Mouse (Mus musculus): ENCODE results near the gene Knl1. TPM values are rescaled to one million over a fixed set of nuclear protein-coding genes. Genes with fewer than 3 reads are reported as not detected.
A peak's percentile ranks its signal among the peaks of the same experiment; 100 is the strongest.

Gene Knl1
- polyA plus RNA-seq, 1 experiment from 2014 or later: 74.0 TPM

GRCm38 (mm10) chr2:119050132-119050650 lies 3.3 kb downstream of the Knl1 start:
- Histone ChIP-seq H3K9me3 (no peaks in the 10 kb centered on the region), H3K27me3 (ENCODE audit: poor library complexity, severe bottlenecking) (no peaks in the 10 kb centered on the region), H3K4me3 (no peak overlapping the region), H3K27ac (no peak overlapping the region), H3K36me3 (replicated peaks) (peaks cover 11% of the 10 kb centered on the region; the same call in 1 of the 2 replicates), H3K4me1 (peaks cover 27% of the 10 kb centered on the region)
- 93% methylated on average over 4 of the region's 4 CpGs for WGBS
- DNase-seq (ENCODE audit: extremely low spot score, low spot score): no peak

DNA sequence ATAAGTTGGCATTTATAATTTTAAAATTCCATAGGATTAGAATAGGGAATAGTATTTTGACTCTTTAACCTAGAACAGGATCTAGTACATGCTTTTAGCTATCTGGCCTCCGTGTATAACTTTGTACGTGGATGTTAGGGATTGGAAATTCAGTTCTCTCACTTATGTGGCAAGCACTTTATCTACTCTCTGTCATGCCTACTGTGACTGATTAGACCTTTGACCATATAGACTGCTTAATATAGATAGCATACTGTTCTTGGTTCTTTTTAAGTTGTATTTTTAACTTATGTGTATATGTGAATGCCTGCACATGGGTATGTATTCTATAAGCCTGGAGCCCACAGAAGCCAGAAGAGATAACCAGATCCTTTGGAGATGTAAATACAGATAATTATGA lies 13.2 kb downstream of the Knl1 start:
- Histone ChIP-seq H3K27me3 (ENCODE audit: poor library complexity, severe bottlenecking) (no peaks in the 10 kb centered on the region), H3K4me3 (no peak overlapping the region), H3K36me3 (replicated peaks) (peaks cover 61% of the 10 kb centered on the region), H3K9me3 (no peaks in the 10 kb centered on the region), H3K4me1 (no peaks in the 10 kb centered on the region), H3K27ac (no peak overlapping the region)
- DNase-seq (ENCODE audit: extremely low spot score, low spot score): no peak
- 98% methylated on average over 2 of the region's 2 CpGs for WGBS

DNA sequence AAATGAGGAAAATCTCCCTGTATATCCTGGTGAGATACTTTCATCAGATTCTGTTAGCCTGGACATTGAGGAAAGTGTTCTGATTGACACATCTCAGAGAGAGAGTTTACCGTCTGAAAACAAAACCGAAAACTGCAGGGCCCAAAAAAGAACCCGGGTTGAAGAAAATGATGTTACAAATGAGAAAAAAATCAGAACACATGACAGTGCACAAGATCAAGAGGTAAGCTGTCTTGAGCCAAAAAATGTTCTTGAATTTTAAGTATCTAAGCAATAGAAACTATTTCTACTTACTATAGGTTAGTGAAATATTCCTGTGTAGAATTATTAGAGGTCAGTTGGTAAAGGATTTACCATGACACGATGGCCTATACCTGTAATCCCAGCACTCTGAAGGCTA lies 25.5 kb downstream of the Knl1 start:
- no peak for DNase-seq (ENCODE audit: extremely low spot score, low spot score)
- Histone ChIP-seq H3K27me3 (ENCODE audit: poor library complexity, severe bottlenecking) (no peaks in the 10 kb centered on the region), H3K4me3 (no peak overlapping the region), H3K36me3 (replicated peaks) (peaks cover 87% of the 10 kb centered on the region), H3K9me3 (no peaks in the 10 kb centered on the region), H3K27ac (no peak overlapping the region), H3K4me1 (no peaks in the 10 kb centered on the region)
- 95% methylated on average over 4 of the region's 4 CpGs for WGBS

DNA sequence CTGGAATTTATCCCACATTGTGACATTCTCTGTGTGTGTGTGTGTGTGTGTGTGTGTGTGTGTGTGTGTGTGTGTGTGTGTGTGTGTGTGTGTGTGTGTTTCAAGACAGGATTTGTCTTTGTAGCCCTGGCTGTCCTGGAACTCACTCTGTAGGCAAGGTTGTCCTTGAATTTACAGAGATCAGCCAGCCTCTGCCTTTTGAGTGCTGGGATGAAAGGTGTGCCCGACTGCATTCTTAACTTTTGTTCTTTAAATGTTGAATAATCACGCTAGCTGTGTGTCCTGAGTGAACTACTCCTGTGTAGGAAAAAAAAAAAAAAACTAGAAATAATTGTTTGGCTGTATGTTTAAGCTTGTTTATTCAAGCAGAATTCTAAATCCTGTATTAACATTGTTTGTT lies 39.2 kb downstream of the Knl1 start:
- no peak for DNase-seq (ENCODE audit: extremely low spot score, low spot score)
- WGBS: 97% methylated on average over 2 of the region's 2 CpGs
- H3K4me1 ChIP-seq: no peaks in the 10 kb centered on the region
- no peaks in the 10 kb centered on the region for H3K27me3 ChIP-seq (ENCODE audit: poor library complexity, severe bottlenecking)
- no peak overlapping the region for H3K4me3 ChIP-seq
- peaks cover 83% of the 10 kb centered on the region for H3K36me3 ChIP-seq (replicated peaks)
- H3K27ac ChIP-seq: no peak overlapping the region
- no peaks in the 10 kb centered on the region for H3K9me3 ChIP-seq

- no peaks in the 10 kb centered on the region for H3K27me3 ChIP-seq (ENCODE audit: poor library complexity, severe bottlenecking)
- H3K4me1 ChIP-seq: no peaks in the 10 kb centered on the region
- no peak overlapping the region for H3K27ac ChIP-seq
- peaks cover 79% of the 10 kb centered on the region for H3K36me3 ChIP-seq (replicated peaks)
- DNase-seq (ENCODE audit: extremely low spot score, low spot score): no peak
- H3K4me3 ChIP-seq: no peak overlapping the region
- no peaks in the 10 kb centered on the region for H3K9me3 ChIP-seq
These were observed 54.6 kb downstream of the Knl1 start for GRCm38 (mm10) chr2:119101552-119101951.

- peaks cover 72% of the 10 kb centered on the region for H3K36me3 ChIP-seq (replicated peaks)
- H3K4me1 ChIP-seq: peaks cover under 1% of the 10 kb centered on the region; the same call in 1 of the 2 replicates
- H3K9me3 ChIP-seq: no peaks in the 10 kb centered on the region
- DNase-seq (ENCODE audit: extremely low spot score, low spot score): no peak
- no peaks in the 10 kb centered on the region for H3K27me3 ChIP-seq (ENCODE audit: poor library complexity, severe bottlenecking)
- H3K4me3 ChIP-seq: no peak overlapping the region
- 83% methylated on average over 5 of the region's 5 CpGs for WGBS
- no peak overlapping the region for H3K27ac ChIP-seq
These were observed 59.7 kb downstream of the Knl1 start for GRCm38 (mm10) chr2:119106583-119106982.

DNA sequence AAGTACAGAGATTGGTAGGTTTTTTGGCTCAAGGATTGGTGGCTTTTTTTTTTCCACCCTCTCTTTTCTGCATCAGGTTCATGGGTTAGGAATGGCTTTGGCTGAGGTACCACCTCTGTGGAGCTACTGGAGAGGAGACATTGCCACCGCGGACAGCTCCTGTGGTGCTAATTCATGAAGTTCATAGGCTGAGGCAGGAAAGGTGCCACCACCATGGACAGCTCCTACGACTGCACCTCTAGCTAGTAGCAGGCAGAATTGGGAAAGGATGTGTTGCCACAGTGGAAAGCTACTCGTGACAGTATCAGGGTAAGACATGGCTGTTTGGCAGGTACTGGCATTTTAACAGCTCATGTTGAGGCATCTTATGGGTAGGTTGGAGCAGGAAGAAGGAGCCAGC lies 61.6 kb downstream of the Knl1 start:
- Histone ChIP-seq H3K27me3 (ENCODE audit: poor library complexity, severe bottlenecking) (no peaks in the 10 kb centered on the region), H3K4me3 (no peak overlapping the region), H3K27ac (no peak overlapping the region), H3K9me3 (no peaks in the 10 kb centered on the region), H3K36me3 (replicated peaks) (peaks cover 52% of the 10 kb centered on the region), H3K4me1 (peaks cover 11% of the 10 kb centered on the region)
- 69% methylated on average over 4 of the region's 4 CpGs for WGBS
- no peak for DNase-seq (ENCODE audit: extremely low spot score, low spot score)

DNA sequence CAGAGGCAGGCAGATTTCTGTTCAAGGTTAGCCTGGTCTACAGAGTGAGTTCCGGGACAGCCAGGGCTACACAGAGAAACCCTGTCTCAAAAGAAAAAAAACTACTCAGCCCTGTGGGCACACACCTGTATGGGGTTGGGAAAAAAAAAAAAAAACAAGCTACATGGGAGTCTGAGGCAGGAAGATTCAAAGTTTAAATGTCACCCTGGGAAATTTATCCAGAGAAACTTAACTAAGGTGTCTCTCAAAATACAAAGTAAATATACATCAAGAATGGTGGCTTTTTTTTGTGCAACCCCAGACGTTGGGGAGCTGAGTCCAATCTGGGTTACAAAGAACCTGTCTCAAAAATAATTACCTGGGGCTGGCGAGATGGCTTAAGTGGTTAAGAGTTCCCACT lies 64.1 kb downstream of the Knl1 start:
- H3K4me1 ChIP-seq: peaks cover 23% of the 10 kb centered on the region
- WGBS: 91% methylated on average over 3 of the region's 3 CpGs
- H3K9me3 ChIP-seq: no peaks in the 10 kb centered on the region
- no peak overlapping the region for H3K27ac ChIP-seq
- peaks cover 41% of the 10 kb centered on the region for H3K36me3 ChIP-seq (replicated peaks)
- DNase-seq (ENCODE audit: extremely low spot score, low spot score): no peak
- H3K27me3 ChIP-seq (ENCODE audit: poor library complexity, severe bottlenecking): no peaks in the 10 kb centered on the region
- H3K4me3 ChIP-seq: no peak overlapping the region

DNA sequence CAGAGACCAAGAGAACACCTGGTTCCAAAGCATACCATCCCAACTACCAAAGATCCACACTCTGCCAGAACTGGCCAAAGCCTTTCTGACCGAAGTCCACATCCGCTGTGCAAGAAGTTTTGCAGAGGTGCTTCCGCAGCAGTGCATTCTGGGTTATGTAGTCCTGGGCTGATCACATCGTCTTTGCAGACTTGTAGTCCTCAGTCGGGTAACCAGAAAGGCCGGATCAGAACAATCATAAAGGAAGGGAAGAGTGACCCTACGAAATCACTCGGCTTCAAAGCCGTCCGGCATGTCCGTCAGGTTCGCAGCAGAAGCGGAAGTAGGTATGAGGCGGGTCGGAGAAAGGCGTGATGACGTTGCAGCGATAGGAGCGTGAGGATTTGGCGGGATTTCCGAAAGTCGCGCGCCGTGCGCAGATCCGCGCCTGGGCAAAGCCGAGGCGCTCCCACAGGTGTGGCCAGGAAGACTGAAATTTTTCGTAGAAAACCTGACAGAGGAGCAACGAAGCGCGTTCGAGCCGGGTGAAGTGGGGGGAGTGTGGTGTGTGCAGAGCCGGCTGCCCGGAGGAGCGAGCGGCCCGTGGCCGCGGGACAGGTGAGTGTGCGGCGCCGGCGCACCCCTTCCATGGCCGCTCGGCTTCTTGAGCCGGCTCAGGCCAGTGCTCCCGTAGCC lies 65.7 kb downstream of the Knl1 start, which contains the start of gene Rad51:
Gene Rad51, plus strand, starts transcription at position 356 of the 675 bp plus-strand sequence.
- WGBS: under 1% methylated on average over 51 of the region's 51 CpGs
- peak within 1 kb of the TSS; percentile 82 for H3K4me3 ChIP-seq
- DNase-seq (ENCODE audit: extremely low spot score, low spot score): peak; percentile 88

GRCm38 (mm10) chr2:119113121-119113925 lies 66.4 kb downstream of the Knl1 start:
- Histone ChIP-seq H3K4me1 (peaks cover 23% of the 10 kb centered on the region), H3K27me3 (ENCODE audit: poor library complexity, severe bottlenecking) (no peaks in the 10 kb centered on the region), H3K36me3 (replicated peaks) (peaks cover 46% of the 10 kb centered on the region), H3K27ac (peak overlapping the region; percentile 91), H3K9me3 (no peaks in the 10 kb centered on the region), H3K4me3 (peak overlapping the region; percentile 82)
- DNase-seq (ENCODE audit: extremely low spot score, low spot score): no peak
- WGBS: 16% methylated on average over 20 of the region's 20 CpGs

More for the DNA sequence above, 65.7 kb downstream of the Knl1 start, which contains the start of gene Rad51:
- peak within 1 kb of the TSS; percentile 91 for H3K27ac ChIP-seq
- H3K9me3 ChIP-seq: no peaks in the 10 kb centered on the region
- H3K27me3 ChIP-seq (ENCODE audit: poor library complexity, severe bottlenecking): no peaks in the 10 kb centered on the region
- peaks cover 23% of the 10 kb centered on the region for H3K4me1 ChIP-seq
- peaks cover 46% of the 10 kb centered on the region for H3K36me3 ChIP-seq (replicated peaks)

DNA sequence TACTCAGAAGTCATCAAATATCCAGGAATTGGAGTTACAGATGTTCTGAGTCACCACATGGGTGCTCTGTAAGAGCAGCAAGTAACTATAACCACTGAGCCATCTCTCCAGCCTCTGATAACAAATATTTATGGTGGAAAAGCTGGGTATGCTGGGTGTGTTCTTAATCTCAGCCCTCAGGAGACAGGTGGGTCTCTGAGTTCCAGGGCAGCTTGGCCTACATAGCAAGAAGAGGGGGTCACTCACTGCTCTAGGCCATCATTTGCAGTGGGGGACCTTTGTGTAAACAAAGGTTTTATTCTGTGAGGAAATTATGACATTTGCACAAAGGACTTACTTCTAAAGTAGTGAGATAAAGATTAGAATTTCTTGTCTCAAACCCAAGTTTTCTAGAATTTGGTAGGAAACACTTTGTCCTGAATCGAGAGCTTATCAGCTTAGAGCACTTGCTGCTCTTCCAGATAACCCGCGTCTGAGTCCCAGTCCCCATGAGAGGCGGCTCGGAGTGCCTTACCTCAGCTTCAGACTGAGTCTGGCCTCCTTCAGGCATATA lies 89.5 kb downstream of the Knl1 start:
- 89% methylated on average over 5 of the region's 5 CpGs for WGBS
- no peaks in the 10 kb centered on the region for H3K4me1 ChIP-seq
- no peaks in the 10 kb centered on the region for H3K27me3 ChIP-seq (ENCODE audit: poor library complexity, severe bottlenecking)
- H3K9me3 ChIP-seq: no peaks in the 10 kb centered on the region
- peaks cover 100% of the 10 kb centered on the region for H3K36me3 ChIP-seq (replicated peaks)
- no peak overlapping the region for H3K4me3 ChIP-seq
- DNase-seq (ENCODE audit: extremely low spot score, low spot score): no peak
- no peak overlapping the region for H3K27ac ChIP-seq

GRCm38 (mm10) chr2:119145199-119145598 lies 98.3 kb downstream of the Knl1 start:
- peaks cover 97% of the 10 kb centered on the region for H3K36me3 ChIP-seq (replicated peaks)
- H3K27me3 ChIP-seq (ENCODE audit: poor library complexity, severe bottlenecking): no peaks in the 10 kb centered on the region
- 89% methylated on average over 2 of the region's 2 CpGs for WGBS
- H3K4me1 ChIP-seq: no peaks in the 10 kb centered on the region
- no peak for DNase-seq (ENCODE audit: extremely low spot score, low spot score)
- no peak overlapping the region for H3K27ac ChIP-seq
- no peak overlapping the region for H3K4me3 ChIP-seq
- peaks cover 3% of the 10 kb centered on the region; the same call in 1 of the 2 replicates for H3K9me3 ChIP-seq

DNA sequence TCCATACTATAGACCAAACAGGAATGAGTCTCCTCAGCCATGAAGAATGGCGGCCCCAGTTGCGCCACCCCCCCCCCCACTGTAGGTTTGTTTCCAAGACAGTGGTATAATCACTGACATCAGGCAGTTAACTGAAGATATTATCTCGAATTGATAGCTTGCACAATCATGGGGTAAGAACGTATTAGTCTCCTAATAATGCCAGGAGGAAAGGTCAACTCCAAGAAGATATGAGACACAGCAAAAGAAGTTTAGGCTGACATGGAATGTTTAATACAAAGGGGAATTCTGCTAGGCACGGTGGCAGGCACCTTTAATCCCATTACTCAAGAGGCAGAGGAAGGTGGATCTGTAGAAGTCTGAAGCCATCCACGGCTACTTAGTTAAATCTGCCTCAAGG lies 99.5 kb downstream of the Knl1 start:
- Histone ChIP-seq H3K9me3 (peaks cover 3% of the 10 kb centered on the region; the same call in 1 of the 2 replicates), H3K27me3 (ENCODE audit: poor library complexity, severe bottlenecking) (no peaks in the 10 kb centered on the region), H3K4me3 (no peak overlapping the region), H3K36me3 (replicated peaks) (peaks cover 97% of the 10 kb centered on the region), H3K4me1 (no peaks in the 10 kb centered on the region), H3K27ac (no peak overlapping the region)
- 88% methylated on average over 6 of the region's 6 CpGs for WGBS
- DNase-seq (ENCODE audit: extremely low spot score, low spot score): no peak
